Mouse (Mus musculus): ENCODE measurements around the gene Eif2s1.

Eif2s1 gene

DNA sequence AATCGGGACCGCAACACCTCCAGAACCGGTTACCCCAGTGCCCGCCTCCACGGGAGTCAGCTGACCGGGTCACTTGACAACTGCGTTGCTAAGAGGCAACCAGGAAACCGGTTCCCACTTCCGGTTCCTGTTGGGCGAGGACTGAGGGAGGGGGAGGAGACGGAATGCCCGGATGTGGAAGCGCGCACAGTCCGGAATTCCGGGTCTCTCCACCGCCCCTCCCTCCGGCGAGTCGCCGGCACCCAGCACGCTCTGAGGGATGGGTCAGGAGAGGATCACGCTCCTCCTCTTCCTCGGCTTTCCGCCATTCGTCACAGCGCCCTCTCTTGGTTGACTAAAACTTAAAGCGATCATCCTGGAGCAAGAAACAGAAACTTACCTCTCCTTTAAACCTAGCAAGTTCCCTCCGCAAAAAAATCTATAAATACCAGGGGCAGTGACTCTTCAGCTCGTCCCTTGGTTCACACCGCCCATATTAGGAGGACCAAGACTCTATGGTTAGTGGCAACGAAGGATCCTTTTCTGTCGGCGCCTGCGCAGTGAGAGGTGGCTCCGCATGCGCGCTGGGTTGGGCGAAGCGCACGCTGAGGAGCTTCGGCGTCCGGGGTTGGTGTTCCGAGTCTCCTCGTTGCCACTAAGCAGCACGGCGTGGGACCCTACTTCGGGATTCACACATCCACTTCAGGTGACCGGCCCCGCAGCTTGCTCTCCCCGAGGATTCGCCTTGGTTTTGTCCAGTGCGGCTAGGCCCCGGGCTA is at the start of gene Eif2s1, which contains the start of gene Atp6v1d:
Gene Eif2s1 (plus strand): TSS at position 324 of the 758 bp plus-strand sequence.
Gene Atp6v1d (minus strand): TSS at position 143 of the 758 bp plus-strand sequence.
- peak; percentile 98 for DNase-seq (ENCODE audit: low read depth)

DNA sequence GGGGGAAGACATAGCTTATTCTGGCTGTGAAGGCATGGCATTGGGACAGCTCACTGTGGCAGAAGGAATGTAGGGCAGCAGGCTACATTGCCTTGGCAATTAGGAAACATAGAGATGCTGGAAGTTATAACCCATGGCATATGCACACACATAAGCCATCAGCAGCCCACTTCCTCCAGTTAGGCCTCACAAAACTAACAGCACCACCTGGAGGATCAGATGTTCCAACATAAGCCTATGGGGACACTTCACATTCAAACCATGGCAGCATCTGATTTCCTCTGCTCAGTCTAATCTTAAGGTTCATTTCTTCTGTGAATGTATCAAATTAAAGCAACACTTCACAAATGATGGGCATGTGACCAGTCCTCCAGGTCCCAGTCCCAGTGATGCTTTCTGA is 47.2 kb upstream of the Eif2s1 start:
- no peak for DNase-seq (ENCODE audit: low read depth)

DNA sequence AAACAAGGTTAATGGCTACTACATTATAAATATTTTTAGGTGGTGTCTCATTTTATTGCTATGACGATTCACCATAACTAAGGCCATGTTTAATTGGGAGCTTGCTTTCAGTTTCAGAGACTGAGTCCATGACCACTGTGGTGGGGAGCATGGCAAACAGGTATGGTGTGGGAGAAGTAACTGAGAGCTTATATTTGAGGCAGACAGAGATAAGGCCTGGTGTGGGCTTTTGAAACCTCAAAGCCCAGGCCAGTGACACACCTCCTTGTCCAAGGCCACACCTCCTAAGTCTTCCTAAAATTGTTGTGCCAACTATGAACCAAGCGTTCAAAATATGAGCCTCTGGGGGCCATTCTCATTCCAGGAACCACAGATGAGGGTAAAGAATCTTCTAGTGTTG is 27.1 kb upstream of the Eif2s1 start:
- DNase-seq (ENCODE audit: low read depth): no peak

DNA sequence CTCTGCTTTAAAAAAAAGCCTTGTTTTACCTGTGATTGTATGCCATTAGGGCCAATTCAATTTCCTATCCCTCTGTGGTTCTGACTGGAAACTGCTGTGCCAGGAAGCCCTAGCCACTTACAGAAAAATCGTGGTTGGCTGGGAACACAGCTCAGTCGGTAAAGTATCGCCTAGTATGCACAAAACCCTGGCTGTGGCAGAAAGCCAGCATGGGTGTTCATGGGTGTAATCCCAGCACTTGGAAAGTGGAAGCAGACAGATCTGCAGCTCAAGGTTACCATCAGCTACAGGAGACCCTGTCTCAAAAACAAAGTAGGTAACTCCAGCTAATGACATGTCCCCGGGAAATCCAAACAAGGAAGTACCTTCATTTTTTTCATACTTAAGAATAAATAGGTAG is 21.7 kb upstream of the Eif2s1 start:
- DNase-seq (ENCODE audit: low read depth): no peak

DNA sequence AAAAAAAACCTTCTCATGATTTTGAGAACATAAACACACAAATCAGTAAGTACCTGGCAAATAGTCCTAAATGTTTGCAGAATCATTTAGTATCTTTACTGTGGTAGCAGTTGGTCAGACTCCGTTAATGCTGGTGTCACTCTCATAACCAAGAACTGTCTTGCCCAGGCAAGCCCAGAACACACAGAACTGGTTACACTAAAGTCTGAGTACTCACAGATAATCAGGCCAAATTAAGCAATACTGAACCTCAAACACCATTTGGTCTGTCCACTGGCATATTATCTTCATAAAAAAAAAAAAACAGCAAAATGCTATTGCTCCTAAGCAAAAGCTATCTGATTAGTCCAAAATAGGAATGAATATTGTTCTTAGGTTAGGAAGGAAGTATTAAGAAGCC is 19.2 kb upstream of the Eif2s1 start:
- no peak for DNase-seq (ENCODE audit: low read depth)

DNA sequence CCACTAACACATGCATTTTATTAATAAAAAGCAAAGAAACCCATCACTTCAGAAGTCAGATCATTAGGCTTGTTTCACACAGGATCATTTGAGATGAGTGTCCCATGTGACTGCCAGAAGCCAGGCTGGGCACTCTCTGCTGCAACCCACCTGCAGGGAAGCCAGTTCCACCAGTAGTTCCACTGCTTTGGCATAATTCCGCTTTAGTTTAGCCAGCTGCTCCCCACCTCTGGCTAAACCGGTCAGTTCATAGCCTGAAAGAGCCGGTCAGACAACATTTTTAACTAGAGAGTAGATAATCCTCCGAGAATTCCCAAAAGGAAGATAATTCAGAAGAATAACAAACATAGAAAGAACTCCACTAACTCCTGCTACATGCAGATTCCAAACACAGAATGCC is 13.4 kb upstream of the Eif2s1 start:
- DNase-seq (ENCODE audit: low read depth): no peak

DNA sequence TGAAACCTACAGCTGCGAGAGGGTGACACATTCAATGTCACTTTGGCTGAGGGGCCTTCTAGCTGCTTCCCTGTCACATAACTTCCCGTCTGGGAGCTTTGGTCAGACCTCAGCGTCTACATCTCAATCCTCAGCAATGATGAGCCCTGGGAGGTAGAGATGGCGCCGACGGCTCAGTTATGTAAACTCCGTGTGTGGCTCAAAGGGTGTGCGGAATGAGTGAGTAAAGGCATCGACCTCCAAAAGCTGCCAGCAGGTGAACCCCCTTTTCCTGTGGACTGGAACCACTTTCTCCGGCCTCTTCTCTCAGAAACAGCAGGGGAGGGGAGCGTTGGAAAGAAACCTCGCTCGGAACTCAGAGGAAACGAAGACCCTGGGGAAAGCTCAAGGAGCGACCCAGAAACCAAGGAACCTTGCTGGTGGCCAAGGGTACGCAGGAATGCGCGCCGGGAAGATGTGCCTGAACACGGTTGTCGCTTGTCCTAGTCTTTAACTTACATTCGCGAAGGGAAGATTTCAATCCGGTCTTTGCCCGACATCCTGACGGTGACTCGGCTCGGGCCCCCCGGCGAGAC is 611 bp upstream of the Eif2s1 start:
- DNase-seq (ENCODE audit: low read depth): no peak

DNA sequence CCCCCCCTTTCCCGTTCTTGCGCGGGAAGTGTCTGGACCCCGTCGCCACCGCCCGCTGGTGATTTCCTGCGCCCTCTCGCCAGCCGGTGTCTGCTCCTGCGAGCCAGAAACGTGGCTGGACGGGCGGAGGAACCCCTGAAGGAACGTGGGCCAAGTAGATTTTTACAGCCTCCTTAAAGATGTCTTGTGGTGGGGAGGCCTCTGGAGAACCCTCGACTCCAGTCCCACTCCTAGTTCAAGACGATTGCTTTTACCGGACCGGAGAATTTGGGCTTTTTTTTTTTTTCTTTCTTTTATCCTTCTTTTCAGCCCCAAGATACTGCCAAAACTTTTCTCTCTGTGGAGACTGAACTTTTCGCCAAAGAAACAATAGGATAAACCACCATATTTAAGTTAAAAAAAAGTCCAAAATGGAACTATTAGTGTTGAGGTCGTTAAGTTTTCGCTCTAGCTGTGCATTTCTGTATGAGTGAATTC is 673 bp downstream of the Eif2s1 start:
- DNase-seq (ENCODE audit: low read depth): no peak

DNA sequence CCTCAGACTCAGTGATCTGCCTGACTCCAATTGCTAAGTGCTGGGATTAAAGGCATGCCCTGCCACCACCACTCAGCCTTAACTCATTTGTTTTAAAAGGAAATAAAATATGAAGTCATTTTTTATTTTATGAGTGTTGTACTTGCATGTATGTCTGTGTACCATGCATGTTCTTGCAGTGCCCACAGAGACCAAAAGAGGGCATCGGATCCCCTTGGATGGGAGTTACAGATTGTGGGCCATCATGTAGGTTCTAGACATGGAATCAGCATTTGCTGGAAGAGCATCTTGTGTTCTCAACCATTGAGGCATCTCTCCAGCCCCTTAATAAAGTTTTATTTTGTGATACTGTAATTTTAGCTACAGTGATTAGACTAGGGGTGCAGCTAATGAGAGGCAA is 3.8 kb downstream of the Eif2s1 start:
- peak; percentile 53 for DNase-seq (ENCODE audit: low read depth)

DNA sequence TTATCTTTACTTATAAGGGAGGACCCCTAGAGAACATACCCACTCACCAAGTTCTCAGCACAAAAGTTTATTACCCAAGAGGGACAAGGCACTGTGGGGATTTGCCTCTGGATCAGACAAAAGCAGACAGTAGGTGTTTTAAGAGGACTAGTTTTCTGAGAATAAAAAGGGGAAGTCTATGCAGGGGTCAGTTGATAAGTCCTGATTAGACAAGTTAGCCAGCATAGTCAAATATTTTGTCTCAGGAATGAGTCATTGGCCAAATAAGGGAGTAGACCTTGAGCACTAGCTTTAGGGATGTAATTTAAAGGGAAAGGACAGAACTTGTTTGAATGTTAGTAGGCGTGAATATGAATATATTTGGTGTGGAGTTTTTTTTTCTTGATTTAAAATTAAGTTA is 6.5 kb downstream of the Eif2s1 start:
- no peak for DNase-seq (ENCODE audit: low read depth)

DNA sequence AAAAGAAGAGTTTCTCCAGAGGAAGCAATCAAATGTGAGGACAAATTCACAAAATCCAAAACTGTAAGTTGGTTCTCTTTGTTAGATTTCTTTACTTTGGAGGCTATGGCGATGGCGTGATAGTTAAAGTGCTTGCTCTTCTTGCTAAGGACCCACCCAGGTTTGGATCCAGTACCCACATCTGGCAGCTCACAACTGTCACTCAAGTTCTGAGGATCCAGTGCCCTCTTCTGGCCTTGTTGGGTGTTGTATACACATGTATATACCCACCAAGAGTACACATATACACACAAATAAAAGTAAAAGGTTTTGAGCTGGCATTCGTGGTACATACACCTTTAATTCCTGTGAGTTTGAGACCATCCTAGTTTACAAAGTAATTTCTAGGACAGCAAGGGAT is 13.0 kb downstream of the Eif2s1 start:
- no peak for DNase-seq (ENCODE audit: low read depth)

DNA sequence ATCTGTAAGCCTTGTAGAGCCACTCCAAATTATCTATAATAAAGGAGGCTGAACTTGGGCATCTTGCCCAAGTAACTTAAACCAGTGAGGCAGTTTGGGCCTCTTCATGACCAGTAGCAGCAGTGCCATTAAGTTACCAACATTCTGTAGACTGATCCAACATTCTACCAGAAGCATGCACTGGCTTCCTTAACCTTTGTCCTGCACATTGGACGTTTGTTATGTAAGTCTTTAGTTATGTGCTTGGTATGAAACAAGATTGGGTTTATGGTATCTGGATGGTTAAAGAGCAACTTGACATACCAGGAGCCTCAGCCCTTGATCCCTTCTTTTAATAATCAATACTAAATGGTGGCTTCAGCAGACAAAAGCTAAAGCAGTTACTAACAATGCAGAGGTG is 28.4 kb downstream of the Eif2s1 start:
- DNase-seq (ENCODE audit: low read depth): no peak

DNA sequence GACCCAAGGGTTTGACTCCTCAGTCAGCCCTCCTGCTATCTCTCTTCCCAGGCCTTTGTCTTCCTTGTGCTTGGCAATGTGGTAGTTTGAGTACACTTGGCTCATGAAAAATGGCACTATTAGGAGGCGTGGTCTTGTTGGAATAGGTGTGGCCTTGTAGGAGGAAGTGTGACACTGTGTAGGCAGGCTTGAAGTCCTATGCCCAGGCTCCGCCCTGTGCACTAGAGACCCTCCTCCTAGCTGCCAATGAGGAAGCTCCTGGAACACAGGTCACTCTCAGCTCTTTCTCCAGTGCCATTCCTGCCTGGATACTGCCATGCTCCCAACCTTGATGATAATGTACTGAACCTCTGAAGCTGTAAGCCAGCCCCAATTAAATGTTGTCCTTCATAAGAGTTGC is 29.5 kb downstream of the Eif2s1 start:
- DNase-seq (ENCODE audit: low read depth): no peak

DNA sequence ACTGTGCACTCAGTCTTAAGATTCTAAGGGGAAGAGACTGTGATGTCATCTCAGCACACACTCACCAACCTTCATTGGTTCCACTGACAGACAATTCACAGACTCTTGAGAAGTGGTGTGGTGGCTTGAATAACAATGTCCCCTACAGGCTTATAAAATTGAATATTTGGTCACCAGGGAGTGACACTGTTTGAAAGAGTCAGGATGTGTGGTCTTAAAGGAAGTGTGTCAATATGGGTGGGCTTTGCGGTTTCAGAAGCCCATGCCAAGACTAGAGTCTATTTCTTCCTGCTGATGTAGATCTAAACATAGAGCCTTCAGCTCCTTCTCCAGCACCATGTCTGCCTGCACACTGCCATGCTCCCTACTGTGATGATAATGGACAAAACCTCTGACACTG is 36.2 kb downstream of the Eif2s1 start:
- DNase-seq (ENCODE audit: low read depth): no peak

DNA sequence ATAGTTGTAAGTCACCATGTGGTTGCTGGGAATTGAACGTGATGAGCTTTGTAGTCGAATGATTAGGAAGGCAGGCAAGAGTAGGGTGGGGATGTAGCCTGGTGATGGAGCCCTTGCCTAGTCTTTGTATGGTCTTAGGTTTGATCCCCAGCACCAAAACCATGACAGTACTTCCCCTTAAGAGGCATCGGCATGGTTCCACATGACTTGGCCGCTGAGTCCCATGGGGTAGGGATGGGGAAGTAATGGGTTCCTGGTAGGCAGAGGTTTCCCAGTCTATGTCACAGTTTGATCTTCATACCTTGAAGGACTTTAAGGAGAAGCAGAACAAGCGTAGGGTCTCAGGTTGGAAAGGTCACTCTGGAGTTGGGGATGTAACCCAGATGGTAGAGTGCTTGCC is 39.8 kb downstream of the Eif2s1 start:
- no peak for DNase-seq (ENCODE audit: low read depth)

DNA sequence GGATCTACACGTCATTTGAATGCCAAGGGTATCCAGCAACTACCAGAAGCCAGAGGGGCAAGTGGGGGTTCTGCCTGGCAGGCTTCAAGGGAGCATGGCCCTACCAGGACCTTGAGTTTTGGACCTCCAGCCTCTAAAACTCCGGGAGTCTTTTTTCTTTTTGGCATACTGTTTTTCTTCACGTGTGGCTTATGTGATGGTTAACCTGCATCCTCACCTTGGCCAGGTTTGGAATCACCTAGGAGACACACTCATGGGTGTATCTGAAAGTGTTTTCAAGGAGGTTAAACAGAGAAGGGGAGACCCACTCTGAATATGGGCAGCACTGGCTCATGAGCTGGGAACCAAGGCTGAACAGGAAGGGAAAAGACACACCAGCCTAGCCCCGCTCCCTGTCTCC is 41.7 kb downstream of the Eif2s1 start:
- DNase-seq (ENCODE audit: low read depth): no peak

DNA sequence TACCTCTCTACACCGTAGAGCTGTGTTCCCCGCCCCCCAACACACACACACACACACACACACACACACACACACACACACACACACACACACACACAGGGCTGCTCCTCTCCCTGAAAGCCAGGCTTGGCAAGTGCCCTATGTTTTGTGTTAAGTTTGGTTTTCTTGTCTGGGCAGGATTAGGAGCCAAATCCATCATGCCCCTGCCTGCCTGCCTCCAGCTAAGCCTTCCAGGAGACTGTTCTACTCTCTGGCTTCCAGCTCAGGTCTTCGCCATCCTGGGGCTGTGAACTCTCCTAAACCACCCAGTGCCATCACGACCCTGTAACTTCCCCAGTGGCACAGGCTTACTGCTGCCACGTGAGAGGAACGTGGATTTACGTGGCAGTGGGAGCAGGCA is 42.9 kb downstream of the Eif2s1 start:
- no peak for DNase-seq (ENCODE audit: low read depth)

DNA sequence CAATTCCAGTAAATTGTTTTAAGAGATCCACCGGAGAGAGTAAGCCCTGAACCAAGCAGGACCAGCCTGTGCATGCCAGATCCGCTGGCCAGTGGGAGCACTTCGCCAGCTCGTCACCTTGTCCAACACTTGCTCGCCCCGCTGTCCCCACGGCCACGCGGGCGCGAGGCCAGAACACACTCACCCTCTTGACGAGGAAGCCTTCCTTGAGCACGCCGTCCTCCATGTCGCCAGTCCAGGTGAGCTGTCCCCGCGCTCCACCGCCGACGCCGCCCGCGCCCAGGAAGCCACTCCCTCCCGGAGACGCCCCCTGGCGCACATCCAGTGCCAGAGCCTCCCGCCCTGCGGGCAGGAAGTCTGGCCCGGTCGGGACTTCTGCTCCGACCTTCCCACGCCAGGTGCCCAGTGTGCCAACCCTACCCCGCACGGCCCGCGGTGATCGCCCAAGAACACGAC is 45.1 kb downstream of the Eif2s1 start, which contains the start of gene Plek2:
Gene Plek2 (minus strand): TSS at position 258 of the 456 bp plus-strand sequence.
- DNase-seq (ENCODE audit: low read depth): no peak

DNA sequence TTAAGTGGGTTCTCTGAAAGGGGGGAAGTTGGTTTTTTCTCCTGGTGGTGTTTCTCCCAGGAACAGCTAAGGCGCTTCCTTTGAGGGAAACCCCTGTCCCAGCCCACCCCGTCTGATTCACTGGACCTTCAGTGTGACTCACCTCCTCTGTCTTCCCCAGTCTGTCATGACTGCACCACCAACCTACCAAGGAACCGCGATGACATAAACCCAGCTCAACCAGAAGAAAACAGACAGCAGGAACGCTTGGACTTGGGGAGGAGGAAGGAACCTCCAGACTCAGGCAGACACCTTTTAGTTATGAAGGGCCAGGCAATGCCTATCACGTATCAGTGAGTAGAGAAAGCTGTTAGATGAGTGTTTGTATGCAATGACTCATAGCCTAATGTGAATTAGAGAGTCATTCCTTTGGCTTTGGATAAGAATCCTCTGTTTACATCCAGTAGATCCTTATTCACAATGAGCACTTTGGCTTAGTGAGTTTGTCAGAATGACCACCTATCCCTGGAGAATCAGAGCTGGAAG is 46.5 kb downstream of the Eif2s1 start:
- no peak for DNase-seq (ENCODE audit: low read depth)

DNA sequence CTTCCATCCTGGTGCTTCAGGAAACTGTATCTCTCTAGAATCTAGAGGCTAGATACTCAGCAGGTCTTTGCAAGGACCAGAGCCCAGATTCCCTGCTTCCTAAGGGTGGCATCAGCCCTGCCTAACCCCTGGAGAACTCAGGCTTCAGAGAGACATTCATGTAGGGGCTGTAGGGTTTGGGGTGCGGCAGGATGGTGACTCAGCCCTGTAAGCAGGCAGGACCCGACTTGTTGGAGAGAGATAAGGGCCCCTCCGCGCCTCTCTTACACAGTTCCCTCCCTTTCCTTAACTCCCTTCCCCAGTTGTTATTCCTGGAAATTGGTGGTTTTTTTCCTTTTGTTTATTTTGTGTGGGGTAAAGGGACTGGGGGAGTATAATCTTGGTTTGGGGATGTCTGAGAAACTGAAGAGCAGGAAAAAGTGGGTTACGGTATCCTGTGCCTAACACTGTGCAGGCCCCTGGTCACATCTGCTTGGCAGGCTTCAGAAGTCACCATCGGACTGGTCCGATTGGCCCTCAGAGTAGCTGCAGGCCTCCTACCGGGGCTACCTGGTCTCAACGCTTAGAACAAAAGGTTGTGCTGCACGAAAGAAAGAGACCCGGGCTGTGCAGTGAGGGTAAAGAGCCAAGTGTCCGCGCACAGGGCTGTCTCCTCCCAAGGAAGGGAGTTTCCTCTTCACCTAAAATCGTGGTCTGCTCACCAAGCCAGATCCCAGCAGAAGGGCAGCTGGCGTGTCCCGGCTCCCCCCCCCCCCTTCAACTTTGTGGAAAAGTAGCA is 49.3 kb downstream of the Eif2s1 start:
- peak; percentile 78 for DNase-seq (ENCODE audit: low read depth)

DNA sequence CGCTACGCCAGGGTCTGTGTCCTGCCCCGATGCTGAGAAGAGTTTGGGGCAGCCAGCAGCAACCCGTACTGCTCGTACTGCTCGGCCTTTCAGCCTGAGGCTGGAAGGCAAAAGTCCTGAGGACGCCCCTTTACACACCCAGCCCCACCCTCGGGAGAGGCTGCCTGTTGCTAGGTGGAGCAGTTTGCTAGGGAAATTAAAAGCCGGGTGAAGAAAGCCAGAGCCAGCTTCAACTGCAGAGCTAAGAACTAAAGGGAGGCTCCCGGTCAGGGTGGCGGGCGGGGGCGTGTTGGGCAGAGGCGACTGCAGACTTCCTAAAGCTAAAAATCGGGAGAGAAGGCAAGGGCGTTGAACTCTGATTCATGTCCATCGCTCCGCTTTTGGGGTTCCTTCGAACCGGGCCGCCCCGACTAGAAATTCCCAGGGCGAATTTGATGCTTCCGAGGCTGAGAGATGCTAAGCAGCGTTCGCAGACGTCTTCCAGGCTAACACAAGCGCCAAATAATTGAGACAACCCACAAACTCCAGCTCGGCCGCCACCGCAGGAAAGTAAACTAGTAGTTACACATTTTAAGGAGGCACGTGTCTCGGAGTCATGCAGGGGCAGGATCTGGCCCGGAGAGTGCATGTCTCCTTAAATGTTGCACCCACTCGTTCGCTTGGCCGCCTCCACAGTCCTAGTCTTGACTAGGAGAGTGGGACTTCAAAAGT is 50.2 kb downstream of the Eif2s1 start:
- peak; percentile 76 for DNase-seq (ENCODE audit: low read depth)

DNA sequence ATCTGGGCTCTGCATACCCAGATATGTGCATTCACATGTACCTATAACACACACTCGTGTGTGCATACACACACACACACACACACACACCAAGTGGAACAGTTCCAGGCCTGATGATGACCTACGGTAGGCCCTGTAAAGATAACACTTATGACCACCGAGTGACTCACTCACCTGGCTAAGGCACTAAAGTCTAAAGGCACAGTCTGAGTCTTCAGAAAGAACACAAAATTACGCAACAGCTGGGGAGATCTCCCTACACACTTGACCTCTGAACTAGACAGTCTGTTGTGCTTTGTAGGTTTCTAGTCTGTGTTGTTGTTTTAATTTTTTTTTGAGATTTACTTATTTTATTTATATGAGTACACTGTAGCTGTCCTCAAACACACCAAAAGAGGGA is 52.8 kb downstream of the Eif2s1 start:
- DNase-seq (ENCODE audit: low read depth): no peak
